Mouse (Mus musculus): Measurements from ENCODE around the gene Serpinb9f. TPM values are rescaled to one million over a fixed set of nuclear protein-coding genes. Genes with fewer than 3 reads are reported as not detected.
"Not testable (repeated sequence)": the region's sequence is repeated elsewhere in the genome, so short reads cannot be mapped to it uniquely, and the experiment has no call there.

Gene Serpinb9f
- not detected in 2 replicates for polyA plus RNA-seq (2012; ENCODE audit: insufficient read depth, insufficient read length, missing spikeins)

- H3K27ac ChIP-seq (replicated peaks; ENCODE audit: low read depth, low read length); H3K4me3 ChIP-seq (ENCODE audit: insufficient read depth, low read depth, low read length); H3K4me1 ChIP-seq (ENCODE audit: control insufficient read depth, insufficient read depth, insufficient read length, low read length): not testable (repeated sequence)
These were observed at the start of gene Serpinb9f for GRCm38 (mm10) chr13:33323777-33324176. TSS of gene Serpinb9f (plus strand) at chr13:33324077.

DNA sequence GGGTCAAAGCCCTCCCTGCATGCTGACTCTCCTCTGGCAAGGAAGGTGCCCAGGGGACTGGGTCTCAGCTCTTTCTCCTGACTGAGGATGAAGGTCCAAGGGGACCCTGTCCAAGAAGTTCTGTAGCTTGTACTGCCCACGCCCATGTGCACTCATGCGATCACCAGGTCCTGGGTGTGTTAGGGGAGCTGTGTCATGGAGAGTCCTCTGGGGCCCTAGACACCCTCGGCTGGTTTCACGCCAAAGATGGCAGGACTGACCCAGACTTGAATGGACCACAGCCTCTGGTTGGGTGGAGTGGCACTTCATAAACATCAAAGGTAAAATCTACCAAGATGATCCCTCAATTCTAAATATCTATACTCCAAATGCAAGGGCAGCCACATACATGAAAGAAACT lies 15.2 kb upstream of the Serpinb9f start:
- not testable (repeated sequence) for H3K4me3 ChIP-seq (ENCODE audit: insufficient read depth, low read depth, low read length); H3K4me1 ChIP-seq (ENCODE audit: control insufficient read depth, insufficient read depth, insufficient read length, low read length); H3K27ac ChIP-seq (replicated peaks; ENCODE audit: low read depth, low read length)

GRCm38 (mm10) chr13:33356666-33357065 lies 32.8 kb downstream of the Serpinb9f start:
- not testable (repeated sequence) for H3K4me3 ChIP-seq (ENCODE audit: insufficient read depth, low read depth, low read length); H3K4me1 ChIP-seq (ENCODE audit: control insufficient read depth, insufficient read depth, insufficient read length, low read length); H3K27ac ChIP-seq (replicated peaks; ENCODE audit: low read depth, low read length)

Other genes with a start within 250 kb of the Serpinb9f start
- not detected in 2 replicates for gene Serpinb1b, start 245.5 kb upstream of the Serpinb9f start, polyA plus RNA-seq (2012; ENCODE audit: insufficient read depth, insufficient read length, missing spikeins)
- gene Serpinb9c, start 164.3 kb upstream of the Serpinb9f start, polyA plus RNA-seq (2012; ENCODE audit: insufficient read depth, insufficient read length, missing spikeins), result not detected in 2 replicates
- not detected in 2 replicates for gene Serpinb9d, start 131.1 kb upstream of the Serpinb9f start, polyA plus RNA-seq (2012; ENCODE audit: insufficient read depth, insufficient read length, missing spikeins)
- gene Serpinb9e, start 74.5 kb upstream of the Serpinb9f start, polyA plus RNA-seq (2012; ENCODE audit: insufficient read depth, insufficient read length, missing spikeins), result not detected in 2 replicates
- gene Gm11397, start 71.7 kb downstream of the Serpinb9f start, polyA plus RNA-seq (2012; ENCODE audit: insufficient read depth, insufficient read length, missing spikeins), result not detected in 2 replicates
- not detected in 2 replicates for gene Serpinb9g, start 160.7 kb downstream of the Serpinb9f start, polyA plus RNA-seq (2012; ENCODE audit: insufficient read depth, insufficient read length, missing spikeins)